Mouse (Mus musculus) C2C12 (cell line): ENCODE data around the gene Ilf3.

Experiments used
- CEBPB ChIP-seq: IDR thresholded peaks from one replicate; pipeline ENCODE4 v1.6.1; 2011; ENCODE audit warnings: low read depth, mild to moderate bottlenecking, control low read depth, moderate library complexity
- CTCF ChIP-seq: IDR thresholded peaks from one replicate; pipeline ENCODE4 v1.5.1; 2011; ENCODE audit not compliant: control insufficient read depth, insufficient read depth, insufficient read length
- FOSL1 ChIP-seq: IDR thresholded peaks from one replicate; pipeline ENCODE4 v1.8.0; 2011; ENCODE audit warnings: mild to moderate bottlenecking, low read length; ENCODE audit not compliant: poor library complexity, insufficient read depth, severe bottlenecking
- MAX ChIP-seq: IDR thresholded peaks from one replicate; pipeline ENCODE4 v1.6.1; 2011; ENCODE audit warnings: mild to moderate bottlenecking, control low read depth
- MYOD1 ChIP-seq: IDR thresholded peaks from one replicate; pipeline ENCODE4 v1.6.1; 2011; ENCODE audit warnings: low read depth; ENCODE audit not compliant: control insufficient read depth, insufficient read length
- MYOG ChIP-seq: IDR thresholded peaks from one replicate; pipeline ENCODE4 v1.6.1; 2011; ENCODE audit not compliant: control insufficient read depth, insufficient read length; ENCODE audit errors: extremely low read depth
- USF1 ChIP-seq: IDR thresholded peaks from one replicate; pipeline ENCODE4 v1.6.1; 2011; ENCODE audit warnings: low read depth, mild to moderate bottlenecking, control low read depth, moderate library complexity

GRCm38 (mm10) chr9:21392646-21393175 lies 25.0 kb downstream of the Ilf3 start:
- TF ChIP-seq CTCF = no peak
- no peak for TF ChIP-seq USF1
- TF ChIP-seq MAX = no peak
- no peak for TF ChIP-seq MYOG
- no peak for TF ChIP-seq FOSL1
- TF ChIP-seq MYOD1 = no peak
- TF ChIP-seq CEBPB = no peak
